Mouse (Mus musculus) liver, adult 2 months (tissue): ENCODE measurements around the gene Selenom.

Source experiments
- CTCF ChIP-seq: fragments of 200-500 bp; IDR thresholded peaks from 2 replicates; pipeline ENCODE4 v1.5.1; 2011; ENCODE audit warnings: low read depth, low read length, control low read depth
- POLR2A ChIP-seq: fragments of 200-500 bp; IDR thresholded peaks from 2 replicates; pipeline ENCODE4 v1.6.1; 2011; ENCODE audit warnings: low read length, control low read depth; ENCODE audit not compliant: insufficient read depth; ENCODE audit errors: extremely low read depth

DNA sequence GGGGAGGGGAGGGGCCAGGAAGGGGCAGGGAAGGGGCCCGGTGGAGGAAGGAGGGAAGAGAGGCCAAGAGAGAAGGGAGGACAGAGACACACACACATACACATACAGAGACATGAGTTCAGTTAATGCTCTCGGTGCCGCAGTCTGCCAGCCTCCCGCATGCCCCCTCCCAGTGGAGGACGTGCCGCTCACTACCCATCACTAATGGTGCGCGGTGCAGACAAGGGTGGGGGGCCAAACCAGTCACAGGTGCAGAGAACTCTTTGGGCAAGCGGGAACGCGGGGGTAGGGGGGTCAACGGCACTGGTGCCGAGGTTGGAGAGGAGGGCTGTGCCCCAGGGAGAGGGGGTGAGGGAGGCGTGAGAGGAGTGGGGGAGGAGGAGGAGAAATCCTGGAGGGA, 6.4 kb downstream of the Selenom start:
- TF ChIP-seq POLR2A: no peak
- TF ChIP-seq CTCF: no peak
